Mouse (Mus musculus): ENCODE measurements around the gene Pnp. TPM values are rescaled to one million over a fixed set of nuclear protein-coding genes. Genes with fewer than 3 reads are reported as not detected.
"Not testable (repeated sequence)": the region's sequence is repeated elsewhere in the genome, so short reads cannot be mapped to it uniquely, and the experiment has no call there.

Gene Pnp
- total and polyA plus RNA-seq, 2 experiments from 2014 or later = 14.4 to 35.9 TPM

GRCm38 (mm10) chr14:50904828-50905129, 26.1 kb upstream of the Pnp start:
- Histone ChIP-seq H3K4me3 (ENCODE audit: low read depth, low read length) (no peak overlapping the region), H3K27ac (ENCODE audit: low read depth, low read length) (no peak overlapping the region), H3K9me3 (ENCODE audit: low read length) (no peaks in the 10 kb centered on the region), H3K27me3 (ENCODE audit: insufficient read depth, low read length) (no peaks in the 10 kb centered on the region), H3K36me3 (ENCODE audit: insufficient read depth, low read length) (no peaks in the 10 kb centered on the region), H3K9ac (replicated peaks; ENCODE audit: low read length, poor library complexity, severe bottlenecking) (no peak overlapping the region), H3K4me2 (ENCODE audit: low read depth, low read length, poor library complexity, severe bottlenecking) (no peak overlapping the region), H3K4me1 (ENCODE audit: insufficient read depth, low read length) (no peaks in the 10 kb centered on the region)
- TF ChIP-seq CTCF (IDR thresholded peaks at IDR 0.05) = no peak
- no peak for ATAC-seq (ENCODE audit: low FRiP score)
- no peak for DNase-seq (ENCODE audit: low spot score)
- 91% methylated on average over 4 of the region's 4 CpGs for WGBS

- not testable (repeated sequence) for H3K4me3 ChIP-seq (ENCODE audit: low read depth, low read length); H3K9ac ChIP-seq (replicated peaks; ENCODE audit: low read length, poor library complexity, severe bottlenecking); H3K27me3 ChIP-seq (ENCODE audit: insufficient read depth, low read length); H3K4me1 ChIP-seq (ENCODE audit: insufficient read depth, low read length); H3K4me2 ChIP-seq (ENCODE audit: low read depth, low read length, poor library complexity, severe bottlenecking); H3K9me3 ChIP-seq (ENCODE audit: low read length); H3K36me3 ChIP-seq (ENCODE audit: insufficient read depth, low read length); H3K27ac ChIP-seq (ENCODE audit: low read depth, low read length); ATAC-seq (ENCODE audit: low FRiP score); DNase-seq (ENCODE audit: low spot score)
Observed at GRCm38 (mm10) chr14:50905327-50905726, 25.6 kb upstream of the Pnp start.

- Histone ChIP-seq H3K4me1 (ENCODE audit: insufficient read depth, low read length) (no peaks in the 10 kb centered on the region), H3K9ac (replicated peaks; ENCODE audit: low read length, poor library complexity, severe bottlenecking) (no peak overlapping the region), H3K27ac (ENCODE audit: low read depth, low read length) (no peak overlapping the region), H3K4me3 (ENCODE audit: low read depth, low read length) (no peak overlapping the region), H3K36me3 (ENCODE audit: insufficient read depth, low read length) (peaks cover 5% of the 10 kb centered on the region), H3K27me3 (ENCODE audit: insufficient read depth, low read length) (no peaks in the 10 kb centered on the region), H3K4me2 (ENCODE audit: low read depth, low read length, poor library complexity, severe bottlenecking) (no peak overlapping the region), H3K9me3 (ENCODE audit: low read length) (no peaks in the 10 kb centered on the region)
- no peak for TF ChIP-seq CTCF (IDR thresholded peaks at IDR 0.05)
- ATAC-seq (ENCODE audit: low FRiP score) (no peak), DNase-seq (ENCODE audit: low spot score) (no peak)
- WGBS = 83% methylated on average over 4 of the region's 4 CpGs
Observed at GRCm38 (mm10) chr14:50908126-50908525, 22.8 kb upstream of the Pnp start.

- Histone ChIP-seq H3K27ac (ENCODE audit: low read depth, low read length) (no peak overlapping the region), H3K36me3 (ENCODE audit: insufficient read depth, low read length) (peaks cover 33% of the 10 kb centered on the region), H3K27me3 (ENCODE audit: insufficient read depth, low read length) (no peaks in the 10 kb centered on the region), H3K9ac (replicated peaks; ENCODE audit: low read length, poor library complexity, severe bottlenecking) (no peak overlapping the region), H3K4me1 (ENCODE audit: insufficient read depth, low read length) (no peaks in the 10 kb centered on the region), H3K4me3 (ENCODE audit: low read depth, low read length) (no peak overlapping the region), H3K9me3 (ENCODE audit: low read length) (no peaks in the 10 kb centered on the region), H3K4me2 (ENCODE audit: low read depth, low read length, poor library complexity, severe bottlenecking) (no peak overlapping the region)
- no peak for TF ChIP-seq CTCF (IDR thresholded peaks at IDR 0.05)
- DNase-seq (ENCODE audit: low spot score) = no peak
- 75% methylated on average over 3 of the region's 3 CpGs for WGBS
- ATAC-seq (ENCODE audit: low FRiP score) = no peak
Observed at GRCm38 (mm10) chr14:50911356-50911755, 19.5 kb upstream of the Pnp start.

- not testable (repeated sequence) for H3K9me3 ChIP-seq (ENCODE audit: low read length); H3K27ac ChIP-seq (ENCODE audit: low read depth, low read length); H3K27me3 ChIP-seq (ENCODE audit: insufficient read depth, low read length); DNase-seq (ENCODE audit: low spot score); ATAC-seq (ENCODE audit: low FRiP score); H3K4me1 ChIP-seq (ENCODE audit: insufficient read depth, low read length)
- Histone ChIP-seq H3K4me2 (ENCODE audit: low read depth, low read length, poor library complexity, severe bottlenecking) (peak overlapping the region; percentile 65), H3K36me3 (ENCODE audit: insufficient read depth, low read length) (peaks cover 17% of the 10 kb centered on the region), H3K9ac (replicated peaks; ENCODE audit: low read length, poor library complexity, severe bottlenecking) (peak overlapping the region; percentile 54; the same call in 1 of the 2 replicates), H3K4me3 (ENCODE audit: low read depth, low read length) (peak overlapping the region; percentile 84)
- WGBS = 84% methylated on average over 1 of the region's 1 CpGs
Observed at GRCm38 (mm10) chr14:50923437-50923836, 7.4 kb upstream of the Pnp start.

- DNase-seq (ENCODE audit: low spot score) (peak; percentile 98), ATAC-seq (ENCODE audit: low FRiP score) (peak; percentile 97)
- no peaks in the 10 kb centered on the region for H3K27me3 ChIP-seq (ENCODE audit: insufficient read depth, low read length)
- peak within 1 kb of the TSS; percentile 87 for H3K27ac ChIP-seq (ENCODE audit: low read depth, low read length)
- peak within 1 kb of the TSS; percentile 73 for H3K4me2 ChIP-seq (ENCODE audit: low read depth, low read length, poor library complexity, severe bottlenecking)
- under 1% methylated on average over 57 of the region's 57 CpGs for WGBS
- H3K9me3 ChIP-seq (ENCODE audit: low read length) = no peaks in the 10 kb centered on the region
- H3K4me3 ChIP-seq (ENCODE audit: low read depth, low read length) = peak within 1 kb of the TSS; percentile 84
- no peak for TF ChIP-seq CTCF (IDR thresholded peaks at IDR 0.05)
- peaks cover 6% of the 10 kb centered on the region; the same call in 1 of the 2 replicates for H3K4me1 ChIP-seq (ENCODE audit: insufficient read depth, low read length)
- H3K9ac ChIP-seq (replicated peaks; ENCODE audit: low read length, poor library complexity, severe bottlenecking) = peak within 1 kb of the TSS; percentile 73
- peaks cover 25% of the 10 kb centered on the region for H3K36me3 ChIP-seq (ENCODE audit: insufficient read depth, low read length)
Observed at GRCm38 (mm10) chr14:50924281-50925064, 6.4 kb upstream of the Pnp start, which contains the start of the genes Osgep and Apex1. Gene Osgep, minus strand, starts transcription at chr14:50924893. Gene Apex1, plus strand, starts transcription at chr14:50924968.

Measured in midbrain, postnatal 0 days (tissue).